Mouse (Mus musculus) regulatory T cell (primary cell): Measurements from ENCODE around the gene Lyrm9.

Experiments
- in situ Hi-C: fragments of 300-600 bp; cut with MboI, MseI; formaldehyde crosslinking; loops from one replicate; pipeline ENCODE4 v1.15.1; 2025; ENCODE audit warnings: high pct_unique_total_duplicates

Gene Lyrm9

DNA sequence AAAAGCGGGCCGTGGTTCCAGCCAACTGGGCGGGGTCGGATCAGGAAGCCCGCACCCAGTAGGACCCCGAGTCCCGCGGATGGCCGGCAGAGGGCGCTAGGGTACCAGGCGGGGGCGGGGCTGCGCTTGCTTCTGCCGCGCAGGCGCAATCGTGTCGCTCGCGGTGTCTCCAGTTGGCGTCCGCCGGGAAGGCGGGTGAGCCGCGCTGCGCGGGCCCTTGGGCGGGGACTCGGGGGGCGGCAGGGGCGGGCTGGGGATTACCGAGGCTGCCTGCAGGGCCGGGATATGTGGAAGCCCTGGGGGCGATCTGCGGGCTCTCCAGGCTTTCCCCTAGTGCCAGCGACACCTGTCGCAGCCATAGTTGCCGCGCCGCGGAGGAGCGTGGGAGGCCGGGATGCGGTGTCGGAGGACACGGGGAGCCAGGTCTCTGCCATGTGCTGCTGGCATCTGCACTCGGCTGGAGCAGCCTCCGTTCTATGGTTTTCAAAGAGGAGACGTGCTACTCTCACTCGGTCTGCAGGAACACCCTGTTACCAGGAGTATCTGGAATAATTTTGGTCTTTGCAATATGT lies at the start of gene Lyrm9:
Gene Lyrm9, plus strand, starts transcription at position 143 of the 572 bp plus-strand sequence.
- in situ Hi-C loops = loop anchor here (10.0 kb wide), 1 partner anchor 242 kb away; no protein-coding TSS in a partner anchor

DNA sequence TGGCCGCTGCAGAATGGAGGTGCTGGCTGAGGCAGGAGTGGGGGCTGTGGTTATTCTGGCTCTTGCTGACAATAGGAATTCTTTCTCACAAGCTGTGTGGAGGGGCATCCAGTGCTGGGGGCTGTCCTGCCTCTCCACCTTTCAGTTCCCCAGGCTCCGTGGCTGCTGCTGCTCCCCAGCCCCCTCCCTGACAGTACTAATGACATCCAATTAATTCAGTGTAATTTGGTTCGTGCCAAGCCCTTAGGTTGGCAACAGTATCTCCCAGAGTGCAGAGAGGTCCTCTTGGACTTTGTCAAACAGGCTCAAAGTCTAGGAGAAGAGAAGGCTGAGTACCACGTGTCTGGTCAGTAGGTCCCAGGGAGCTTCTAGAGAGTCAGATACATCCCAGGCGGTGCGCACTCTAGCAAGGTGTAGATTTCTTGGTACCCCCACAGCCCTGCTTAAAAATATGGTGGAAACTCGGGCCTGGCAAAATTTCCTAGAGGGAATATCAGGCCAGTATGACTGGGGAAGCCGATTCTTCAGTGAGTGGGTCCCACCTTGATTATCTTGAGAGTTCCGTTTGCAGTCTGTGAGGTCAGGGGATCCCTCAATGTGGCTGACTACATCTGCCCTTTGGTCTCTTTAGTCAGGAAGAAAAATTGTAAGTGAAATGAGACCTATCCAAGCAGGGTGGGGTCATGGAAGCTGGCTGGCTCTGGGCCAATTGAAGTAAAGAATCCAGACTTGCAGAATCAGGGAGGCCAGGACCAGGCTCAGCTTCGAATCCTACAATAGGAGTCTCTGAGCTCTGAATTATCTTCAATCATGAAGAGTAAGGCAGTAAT lies 48.3 kb upstream of the Lyrm9 start:
- in situ Hi-C loops = no loop called here

- in situ Hi-C loops = no loop called here
Measured at GRCm38 (mm10) chr11:78780002-78780401, 46.4 kb upstream of the Lyrm9 start.

DNA sequence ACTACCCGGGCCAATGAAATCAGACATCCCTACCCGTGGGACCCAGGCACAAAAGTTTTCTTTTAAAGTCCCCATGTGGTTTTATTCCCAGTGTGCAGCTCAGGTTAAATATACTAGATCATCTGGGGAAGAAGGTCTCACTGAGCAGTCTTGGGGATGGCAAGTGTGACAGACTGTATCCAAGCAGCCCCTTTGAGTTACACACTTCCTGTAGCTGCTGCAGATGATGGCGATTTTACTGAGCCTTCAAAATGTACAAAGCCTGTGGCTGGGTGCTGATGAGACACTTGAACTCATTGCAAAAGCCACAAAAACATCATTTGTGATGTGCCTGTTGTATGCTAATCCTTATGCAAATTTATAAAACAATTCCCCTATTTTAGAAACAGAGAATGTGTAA lies 45.8 kb upstream of the Lyrm9 start:
- in situ Hi-C loops = no loop called here

DNA sequence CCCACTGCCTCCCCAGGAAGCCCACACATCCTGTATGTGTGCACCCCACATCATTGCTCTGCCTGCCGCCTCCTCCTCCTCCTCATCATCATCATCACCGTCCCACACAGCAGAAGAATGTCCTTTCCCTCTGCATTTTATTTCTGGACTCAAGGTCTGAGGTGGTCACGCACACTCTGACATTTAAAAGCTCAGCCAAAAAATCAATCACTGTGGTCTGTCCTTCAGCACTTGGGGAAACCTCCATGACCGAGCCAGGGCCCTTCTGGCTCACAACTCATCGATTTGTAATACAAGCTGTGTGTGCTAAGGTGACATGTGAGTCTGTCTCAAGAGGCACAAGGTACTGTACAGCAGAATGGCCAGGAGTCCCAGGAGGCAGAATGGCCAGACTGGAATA lies 44.1 kb upstream of the Lyrm9 start:
- in situ Hi-C loops = no loop called here

- in situ Hi-C loops = no loop called here
Measured at GRCm38 (mm10) chr11:78782791-78783347, 43.5 kb upstream of the Lyrm9 start.

GRCm38 (mm10) chr11:78786013-78786431 lies 40.4 kb upstream of the Lyrm9 start:
- in situ Hi-C loops = no loop called here

DNA sequence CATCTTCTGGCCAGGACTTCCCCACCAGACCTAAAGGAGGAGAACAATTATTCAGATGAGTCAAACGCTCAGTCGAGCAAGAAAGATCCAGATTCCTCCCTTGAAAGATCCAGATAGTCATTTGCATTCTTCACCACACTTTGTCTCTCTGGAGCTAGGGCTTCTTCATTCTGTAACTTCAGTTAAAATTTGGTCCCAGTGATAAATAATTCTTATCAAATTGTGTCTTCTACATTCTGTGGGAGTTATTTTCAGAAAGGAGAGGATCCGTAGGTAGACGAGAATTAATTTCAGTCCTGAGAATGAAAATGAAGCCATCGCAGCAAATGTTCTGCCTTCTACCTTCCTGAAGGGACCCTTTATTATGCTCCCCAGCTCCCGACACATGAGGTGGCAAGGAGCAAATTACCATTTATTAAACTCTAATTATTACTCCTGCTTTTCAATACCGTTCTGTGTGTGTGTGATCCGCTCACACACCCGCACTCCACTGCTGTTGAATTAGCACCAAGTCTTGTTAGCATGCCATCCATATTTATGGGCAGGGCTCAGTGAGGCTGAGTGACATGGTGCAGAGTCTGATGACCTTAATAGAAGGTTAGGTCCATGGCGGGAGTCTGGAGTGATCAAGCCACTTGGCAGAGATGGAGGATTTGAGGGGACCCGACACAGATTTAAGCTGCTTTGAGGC lies 36.9 kb upstream of the Lyrm9 start:
- in situ Hi-C loops = no loop called here

GRCm38 (mm10) chr11:78791582-78791981 lies 34.8 kb upstream of the Lyrm9 start:
- in situ Hi-C loops = no loop called here

DNA sequence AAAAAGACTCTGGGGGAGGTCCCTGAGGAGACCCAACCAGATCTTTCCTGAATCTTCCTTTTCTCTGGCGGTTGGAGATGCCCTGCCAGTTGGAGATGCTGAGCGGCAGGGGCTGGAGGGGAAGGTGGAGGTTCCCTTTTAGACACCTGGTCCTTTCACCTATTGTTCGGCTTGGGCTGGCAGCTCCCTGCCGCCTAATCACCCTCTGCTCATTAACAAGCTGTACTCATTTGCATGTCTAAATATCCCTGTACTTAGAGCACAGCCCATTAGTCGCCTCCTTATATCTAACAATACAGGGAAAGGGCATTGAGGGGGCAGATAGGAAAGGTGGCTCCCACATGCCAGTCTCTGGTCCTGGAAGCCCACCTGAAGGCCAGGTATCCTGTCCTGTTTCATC lies 34.3 kb upstream of the Lyrm9 start:
- in situ Hi-C loops = no loop called here

GRCm38 (mm10) chr11:78792465-78792864 lies 33.9 kb upstream of the Lyrm9 start:
- in situ Hi-C loops = no loop called here

GRCm38 (mm10) chr11:78793116-78793515 lies 33.3 kb upstream of the Lyrm9 start:
- in situ Hi-C loops = no loop called here

DNA sequence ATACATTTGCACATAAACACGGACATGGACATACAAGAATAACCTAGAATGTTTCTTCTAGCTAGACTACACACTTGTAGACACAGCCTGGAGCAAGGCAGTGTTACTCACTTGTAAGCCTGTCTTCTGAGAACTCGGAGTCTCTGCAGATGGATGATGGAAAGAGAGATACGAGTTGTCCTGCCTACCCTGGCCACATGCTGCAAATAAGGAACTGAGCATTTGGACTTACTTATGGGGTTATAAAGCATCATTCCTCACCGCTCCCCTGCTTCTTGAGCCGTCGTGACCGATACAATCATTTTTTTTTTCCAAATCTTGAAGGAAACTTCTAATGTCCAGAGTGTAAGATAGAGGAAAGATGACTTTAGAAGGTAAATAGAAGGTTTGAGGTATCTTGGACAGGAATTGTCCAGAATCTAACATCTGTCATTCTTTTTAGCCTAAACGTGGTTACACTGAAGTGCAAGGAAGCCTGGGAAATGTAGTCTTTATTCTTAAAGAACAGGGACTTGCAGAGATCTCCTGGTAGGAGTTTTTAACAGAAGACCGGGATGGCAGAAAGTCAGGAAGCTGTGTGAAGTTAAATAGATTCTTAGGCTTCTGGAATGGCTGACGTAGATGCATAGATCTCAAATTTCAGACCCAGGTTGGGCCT lies 30.2 kb upstream of the Lyrm9 start:
- in situ Hi-C loops = loop anchor here (5.0 kb wide), 1 partner anchor 941 kb away; no protein-coding TSS in a partner anchor

DNA sequence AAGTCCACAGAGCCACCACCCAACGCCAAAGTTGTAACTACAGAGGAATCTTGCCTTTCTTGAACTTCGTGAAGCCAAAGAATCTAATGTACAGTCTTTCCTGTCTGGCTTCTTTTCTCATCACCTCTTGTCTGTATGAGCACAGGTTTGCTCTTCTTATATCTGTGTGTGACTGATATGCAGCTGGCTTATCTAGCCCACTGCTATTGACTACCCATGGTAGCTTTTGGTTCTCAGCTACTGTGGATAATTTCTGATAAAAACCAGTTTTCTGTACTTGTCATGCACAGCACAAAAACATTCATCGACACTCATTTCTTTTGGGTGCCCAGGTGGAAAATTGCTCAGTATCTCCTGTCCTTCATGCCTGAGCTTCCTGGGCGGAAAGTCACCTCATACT lies 25.3 kb upstream of the Lyrm9 start:
- in situ Hi-C loops = no loop called here

DNA sequence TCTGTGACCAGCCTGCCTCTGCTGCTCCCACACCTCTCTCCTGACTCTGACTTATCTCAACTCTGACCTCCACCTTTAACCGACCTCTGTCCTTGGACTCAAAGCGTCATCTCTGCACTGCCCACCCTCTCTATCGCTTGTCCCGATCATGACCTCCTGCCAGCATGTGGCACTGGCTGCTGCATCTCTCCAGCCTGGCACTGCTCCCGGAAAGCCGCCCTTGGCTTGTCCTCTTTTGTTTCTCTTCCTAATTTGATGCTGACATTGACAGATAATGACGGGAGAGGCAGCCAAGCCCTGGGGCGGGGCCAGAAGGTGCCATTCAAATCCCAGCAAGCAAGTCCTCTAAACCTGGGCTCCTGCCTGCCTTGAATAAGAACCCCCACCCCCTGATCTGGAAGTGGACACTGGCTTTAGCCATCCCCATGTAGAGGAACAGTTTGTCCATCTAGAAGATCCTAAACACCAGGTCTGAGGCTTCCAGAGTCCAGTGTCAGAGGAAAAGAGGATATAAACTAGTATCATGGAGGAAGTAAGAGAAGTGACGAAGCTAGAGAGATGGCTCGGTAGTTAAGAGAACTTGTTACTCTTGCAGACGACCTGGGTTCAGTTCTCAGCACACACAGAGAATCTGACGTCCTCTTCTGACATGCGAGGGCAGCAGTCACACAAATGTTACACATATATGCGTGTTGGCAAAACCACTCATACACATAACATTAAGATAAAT lies 22.6 kb upstream of the Lyrm9 start:
- in situ Hi-C loops = no loop called here

GRCm38 (mm10) chr11:78804551-78804950 lies 21.8 kb upstream of the Lyrm9 start:
- in situ Hi-C loops = no loop called here

GRCm38 (mm10) chr11:78805198-78805597 lies 21.2 kb upstream of the Lyrm9 start:
- in situ Hi-C loops = no loop called here

GRCm38 (mm10) chr11:78805691-78806137 lies 20.7 kb upstream of the Lyrm9 start:
- in situ Hi-C loops = no loop called here

GRCm38 (mm10) chr11:78807341-78808108 lies 18.9 kb upstream of the Lyrm9 start:
- in situ Hi-C loops = no loop called here

DNA sequence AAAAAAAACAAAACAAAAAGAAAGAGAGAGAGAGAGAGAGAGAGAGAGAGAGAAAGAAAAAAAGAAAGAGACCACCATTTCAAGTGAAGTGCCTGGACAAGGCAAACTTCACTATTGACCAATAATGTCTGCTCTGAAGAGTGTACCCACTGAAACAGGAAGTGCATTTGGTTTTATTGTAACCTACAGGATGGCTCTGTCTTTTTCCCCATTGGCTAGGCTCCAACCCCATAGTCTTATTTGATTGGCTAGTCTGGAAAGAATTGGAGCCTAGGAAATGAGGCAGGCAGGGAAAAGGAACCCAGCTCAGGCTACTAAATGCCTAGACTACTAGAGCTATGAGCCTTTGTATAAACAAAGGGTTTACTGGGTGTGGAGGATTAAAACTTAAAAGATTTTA lies 17.0 kb upstream of the Lyrm9 start:
- in situ Hi-C loops = no loop called here
